Mouse (Mus musculus) G1E (cell line): Measurements from ENCODE around the gene Relt. TPM values are rescaled to one million over a fixed set of nuclear protein-coding genes. Genes with fewer than 3 reads are reported as not detected.

Experiments
- ATAC-seq: 2 replicates; pipeline ENCODE4 v1.8.0; 2016; ENCODE audit warnings: mild to moderate bottlenecking; ENCODE audit not compliant: insufficient number of reproducible peaks, poor library complexity, low FRiP score, severe bottlenecking; ENCODE audit errors: extremely low read depth
- DNase-seq: peaks from one replicate; pipeline ENCODE4 v3.0.0; 2012; ENCODE audit warnings: low spot score
- H3K27me3 ChIP-seq: 2 replicates; pipeline ENCODE4 v1.6.1; 2012; ENCODE audit warnings: mild to moderate bottlenecking, low read length, inconsistent platforms; ENCODE audit not compliant: insufficient read depth
- H3K36me3 ChIP-seq: replicated peaks from 2 replicates; pipeline ENCODE3; 2012; ENCODE audit warnings: mild to moderate bottlenecking, inconsistent platforms
- H3K4me1 ChIP-seq: 2 replicates; pipeline ENCODE4 v1.6.1; 2012; ENCODE audit warnings: low read depth, low read length, inconsistent platforms, mixed read lengths; ENCODE audit not compliant: insufficient read depth
- H3K4me3 ChIP-seq: 2 replicates; pipeline ENCODE4 v1.5.1; 2012; ENCODE audit warnings: low read depth, mild to moderate bottlenecking, inconsistent platforms, low read length, moderate library complexity, mixed read lengths
- H3K9me3 ChIP-seq: replicated peaks from 2 replicates; pipeline ENCODE4 v1.6.1; 2012; ENCODE audit warnings: inconsistent platforms
- CTCF ChIP-seq: IDR thresholded peaks from 2 replicates; pipeline ENCODE4 v1.5.1; 2012; ENCODE audit warnings: low read depth, low read length, inconsistent platforms, mixed read lengths
- GATA1 ChIP-seq: IDR thresholded peaks from 2 replicates; pipeline ENCODE4 v1.6.1; 2012; ENCODE audit warnings: borderline replicate concordance, low read length, inconsistent platforms, mixed read lengths
- GATA2 ChIP-seq: IDR thresholded peaks from 2 replicates; pipeline ENCODE4 v1.6.1; 2012; ENCODE audit warnings: low read depth, low read length, inconsistent platforms, borderline replicate concordance
- POLR2AphosphoS5 ChIP-seq: IDR thresholded peaks from 2 replicates; pipeline ENCODE4 v1.6.1; 2012; ENCODE audit warnings: low read depth, low read length, inconsistent platforms; ENCODE audit not compliant: insufficient replicate concordance
- TAL1 ChIP-seq: conservative IDR thresholded peaks from 2 replicates; pipeline ENCODE4 v1.6.1; 2012; ENCODE audit warnings: low read depth, low read length, inconsistent platforms, mixed read lengths
- polyA plus RNA-seq: library from polyadenylated mRNA; stranded (reverse); fragments of >175 nt; gene quantifications from 2 replicates; pipeline ENCODE4 v1.2.3, GENCODE M21; 2012
- total RNA-seq, 2 experiments: library from RNA; stranded (forward) in 1 of 2; stranded (reverse) in 1 of 2; fragments of 200-1000 nt in 1 of 2; fragments of >200 nt in 1 of 2; fragmentation: Nextera tagmentation in 1 of 2; gene quantifications; 2 replicates each; pipeline ENCODE4 v1.2.3; 2014 to 2017

Relt gene
- total and polyA plus RNA-seq, 3 experiments: 15.4 to 75.9 (median 25.5) TPM

DNA sequence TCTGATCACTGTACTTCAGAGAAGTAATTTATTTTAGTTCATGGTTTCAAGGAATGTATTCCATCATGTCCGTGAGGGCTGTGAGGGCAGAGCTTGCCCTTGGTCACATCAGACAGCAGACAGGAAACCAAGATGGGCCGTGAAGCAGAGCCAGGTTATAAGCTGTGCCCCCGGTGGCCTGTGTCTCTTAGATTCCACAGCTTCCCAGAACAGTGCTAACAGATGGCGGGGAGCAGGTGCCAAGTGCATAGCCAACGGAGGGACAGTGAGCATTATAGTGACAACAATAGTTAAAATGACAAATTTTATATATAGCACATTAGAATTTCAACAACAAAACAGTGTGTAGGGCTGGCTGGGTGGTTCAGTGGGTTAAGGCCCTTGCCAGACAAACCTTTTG is 51.3 kb downstream of the Relt start:
- no peaks in the 10 kb centered on the region for H3K27me3 ChIP-seq
- no peak for TF ChIP-seq POLR2AphosphoS5
- no peak for TF ChIP-seq TAL1
- H3K4me3 ChIP-seq: no peak overlapping the region
- 0 out of 2 replicates have a peak, but pooled peaks cover 2% of the 10 kb centered on the region for H3K4me1 ChIP-seq
- DNase-seq (no peak), ATAC-seq (no peak)
- H3K9me3 ChIP-seq: no peaks in the 10 kb centered on the region
- H3K36me3 ChIP-seq: peaks cover 35% of the 10 kb centered on the region

DNA sequence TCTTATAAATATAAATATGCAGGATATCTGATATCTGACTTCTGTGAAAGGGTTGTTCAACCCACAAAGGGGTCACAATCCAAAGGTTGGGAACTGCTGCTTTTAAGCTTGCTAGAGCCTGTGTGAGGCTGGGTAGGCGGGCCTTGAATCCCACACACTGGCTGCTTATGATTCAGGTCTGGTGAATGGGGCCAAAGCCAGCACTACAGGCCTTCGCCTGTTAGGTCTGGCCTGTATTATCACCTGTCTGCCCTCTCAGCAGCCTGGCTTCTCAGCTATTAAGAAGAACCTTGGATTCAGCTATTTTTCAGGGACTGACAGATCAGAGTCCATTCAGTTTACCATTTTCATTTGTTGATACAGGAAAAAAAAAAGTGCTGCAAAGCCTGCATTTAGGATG is 57.9 kb downstream of the Relt start:
- no peak for DNase-seq
- Histone ChIP-seq H3K9me3 (no peaks in the 10 kb centered on the region), H3K27me3 (no peaks in the 10 kb centered on the region), H3K36me3 (peaks cover 12% of the 10 kb centered on the region), H3K4me3 (no peak overlapping the region), H3K4me1 (peaks cover 2% of the 10 kb centered on the region; the same call in 1 of the 2 replicates)
- TF ChIP-seq GATA2: no peak
- no peak for ATAC-seq

DNA sequence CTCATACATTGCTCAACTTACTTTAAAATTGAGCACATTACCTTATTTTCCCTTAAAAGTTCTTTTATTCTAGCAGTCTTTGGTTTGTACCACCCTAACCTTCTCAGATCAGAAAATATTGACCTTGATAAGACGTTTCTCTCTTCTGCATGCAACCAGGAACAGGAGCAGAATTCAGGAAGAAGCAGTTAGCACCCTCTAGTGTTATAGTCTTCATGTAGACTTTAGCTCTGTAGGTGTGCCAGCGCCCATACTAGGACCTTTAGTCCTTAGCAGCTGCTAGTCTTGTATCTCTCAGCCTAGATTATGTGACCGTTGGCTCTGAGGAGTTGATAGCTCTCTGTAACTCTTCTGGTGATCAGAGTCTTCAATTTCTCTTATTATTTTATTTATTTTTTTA is 64.4 kb downstream of the Relt start:
- no peak for ATAC-seq
- H3K27me3 ChIP-seq: no peaks in the 10 kb centered on the region
- H3K4me1 ChIP-seq: peaks cover 3% of the 10 kb centered on the region; the same call in 1 of the 2 replicates
- TF ChIP-seq CTCF (no peak), GATA1 (no peak), GATA2 (no peak), TAL1 (no peak), POLR2AphosphoS5 (no peak)
- H3K36me3 ChIP-seq: peaks cover 14% of the 10 kb centered on the region
- H3K4me3 ChIP-seq: no peak overlapping the region
- no peaks in the 10 kb centered on the region for H3K9me3 ChIP-seq
- DNase-seq: peak; percentile 20

Other genes with a start within 250 kb of the Relt start
- gene Plekhb1, start 201.0 kb downstream of the Relt start, total RNA-seq (2014; fragmentation: Nextera tagmentation): not detected in 2 replicates
- 0.41 TPM in 1 of 2 replicates, not detected in the other for gene Plekhb1, start 201.0 kb downstream of the Relt start, total RNA-seq (2017)
- not detected in 2 replicates for gene Plekhb1, start 201.0 kb downstream of the Relt start, polyA plus RNA-seq
- 63.6 and 88.2 TPM in 2 replicates for gene Fam168a, start 156.8 kb downstream of the Relt start, total RNA-seq (2014; fragmentation: Nextera tagmentation)
- gene Fam168a, start 156.8 kb downstream of the Relt start, total RNA-seq (2017): 14.8 and 16.3 TPM in 2 replicates
- gene Fam168a, start 156.8 kb downstream of the Relt start, polyA plus RNA-seq: 49.3 and 51.9 TPM in 2 replicates
- not detected in 2 replicates for gene Arhgef17, start 68.7 kb upstream of the Relt start, total RNA-seq (2014; fragmentation: Nextera tagmentation)
- under 0.01 and 0.05 TPM in 2 replicates for gene Arhgef17, start 68.7 kb upstream of the Relt start, total RNA-seq (2017)
- gene Arhgef17, start 68.7 kb upstream of the Relt start, polyA plus RNA-seq: 0.02 TPM in 1 of 2 replicates, not detected in the other
- not detected in 2 replicates for gene P2ry6, start 111.2 kb upstream of the Relt start, total RNA-seq (2014; fragmentation: Nextera tagmentation)
- 0.27 TPM in 1 of 2 replicates, not detected in the other for gene P2ry6, start 111.2 kb upstream of the Relt start, total RNA-seq (2017)
- gene P2ry6, start 111.2 kb upstream of the Relt start, polyA plus RNA-seq: 0.02 TPM in 1 of 2 replicates, not detected in the other
- gene P2ry2, start 149.4 kb upstream of the Relt start, total RNA-seq (2014; fragmentation: Nextera tagmentation): not detected in 2 replicates
- gene P2ry2, start 149.4 kb upstream of the Relt start, total RNA-seq (2017): 0.27 and 0.35 TPM in 2 replicates
- gene P2ry2, start 149.4 kb upstream of the Relt start, polyA plus RNA-seq: not detected in 2 replicates
- gene Fchsd2, start 229.4 kb upstream of the Relt start, total RNA-seq (2014; fragmentation: Nextera tagmentation): 31.3 and 34.6 TPM in 2 replicates
- gene Fchsd2, start 229.4 kb upstream of the Relt start, total RNA-seq (2017): 14.7 and 14.9 TPM in 2 replicates
- gene Fchsd2, start 229.4 kb upstream of the Relt start, polyA plus RNA-seq: 5.8 and 9.7 TPM in 2 replicates